Mouse (Mus musculus): Measurements from ENCODE around the gene Tlcd2. TPM values are rescaled to one million over a fixed set of nuclear protein-coding genes. Genes with fewer than 3 reads are reported as not detected.

Tlcd2 gene
- 10.3 and 13.4 TPM in 2 replicates for polyA plus RNA-seq (2014; fragmentation: Nextera tagmentation; extraction: Ambion mirVana)

DNA sequence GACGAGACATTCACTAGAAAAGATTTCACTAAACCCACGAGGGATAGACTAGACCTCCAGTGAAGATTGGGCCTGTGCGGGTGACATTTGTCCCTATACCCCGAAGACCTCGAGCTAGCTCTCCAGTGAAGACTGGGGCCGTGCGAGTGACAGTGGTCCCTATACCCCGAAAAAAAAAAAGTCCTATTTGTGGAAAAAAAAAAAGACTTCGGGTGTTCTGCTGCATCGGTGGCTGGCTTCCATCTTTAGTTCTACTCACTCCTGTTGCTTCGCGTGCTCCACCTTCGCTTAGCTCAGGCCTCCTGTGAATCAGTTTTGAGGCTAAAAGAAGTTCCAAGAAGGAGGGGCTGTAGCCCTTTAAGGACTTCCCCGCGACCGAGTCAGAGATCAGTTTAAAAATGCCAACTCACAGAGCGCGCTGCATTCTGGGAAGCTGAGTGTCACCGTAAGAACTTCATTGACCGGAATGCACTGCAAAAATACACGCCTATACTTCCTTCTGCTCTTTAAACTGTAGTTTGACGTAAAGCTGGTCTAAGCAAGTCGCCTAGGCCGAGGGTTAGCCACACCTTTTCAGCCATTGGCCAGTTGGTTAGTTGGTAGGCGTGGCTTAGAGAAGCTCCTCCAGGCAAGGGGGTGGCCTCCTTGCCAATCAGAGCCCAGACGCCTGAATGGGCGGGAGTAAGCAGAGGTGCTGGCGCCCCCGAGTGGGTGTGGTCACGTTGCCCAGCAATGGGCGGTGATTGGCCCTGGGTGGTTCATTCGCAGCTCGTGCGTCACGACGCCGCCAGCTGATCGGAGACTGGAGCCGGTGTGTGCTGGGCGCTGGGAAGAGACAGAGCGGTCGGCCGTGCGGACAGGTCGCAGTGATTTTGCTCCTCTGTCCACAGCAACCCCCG, at the start of gene Tlcd2:
TSS of gene Tlcd2 (plus strand) at position 872 of the 899 bp plus-strand sequence.
- peak within 1 kb of the TSS; percentile 96 for H3K9ac ChIP-seq (ENCODE audit: low read length)
- no peaks in the 10 kb centered on the region for H3K9me3 ChIP-seq (ENCODE audit: control insufficient read depth, low read length)
- under 1% methylated on average over 46 of the region's 46 CpGs for WGBS
- H3K4me1 ChIP-seq (ENCODE audit: control insufficient read depth in 2 of 2, insufficient read depth in 2 of 2, low read length in 2 of 2): peaks cover 17 to 31% of the 10 kb centered on the region in 2 experiments
- H3K27ac ChIP-seq (replicated peaks in 1 of 2; ENCODE audit: control insufficient read depth in 1 of 2, insufficient read depth in 1 of 2, low read depth in 2 of 2, low read length in 2 of 2): peak within 1 kb of the TSS; percentile 97 to 98
- peak within 1 kb of the TSS; percentile 91 for H3K4me2 ChIP-seq (ENCODE audit: low read length)
- peak; percentile 88 for ATAC-seq (ENCODE audit: insufficient number of reproducible peaks, insufficient read depth, low FRiP score, low read depth)
- no peaks in the 10 kb centered on the region for H3K27me3 ChIP-seq (ENCODE audit: control insufficient read depth, insufficient read depth, low read length)
- H3K36me3 ChIP-seq (ENCODE audit: control insufficient read depth, insufficient read depth, low read length): peaks cover 27% of the 10 kb centered on the region
- peak within 1 kb of the TSS; percentile 96 for H3K4me3 ChIP-seq (ENCODE audit: control insufficient read depth in 1 of 2, insufficient read depth in 1 of 2, low read depth in 1 of 2, low read length in 2 of 2)

DNA sequence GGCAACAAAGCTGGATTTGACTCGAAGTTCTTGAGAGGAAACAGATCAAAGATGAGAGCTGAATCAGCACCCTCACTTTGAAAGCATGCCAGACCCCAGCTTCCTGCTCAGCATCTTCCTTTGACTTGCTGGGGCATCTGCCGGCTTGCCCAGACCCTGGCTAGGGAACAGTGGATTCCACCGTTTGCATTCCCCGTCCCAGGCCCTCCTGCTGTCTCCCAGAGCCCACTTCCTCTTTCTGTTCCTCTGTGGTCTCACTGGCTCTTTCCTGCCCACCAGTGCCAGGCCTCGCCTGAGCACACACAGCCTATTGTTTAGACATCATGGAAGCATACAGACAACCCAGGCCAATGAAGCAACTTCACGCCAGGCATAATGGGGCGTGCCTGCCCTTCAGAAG, 46.4 kb upstream of the Tlcd2 start:
- Histone ChIP-seq H3K4me2 (ENCODE audit: low read length) (no peak overlapping the region), H3K9ac (ENCODE audit: low read length) (no peak overlapping the region), H3K36me3 (ENCODE audit: control insufficient read depth, insufficient read depth, low read length) (peaks cover 8% of the 10 kb centered on the region), H3K27ac (replicated peaks in 1 of 2; ENCODE audit: control insufficient read depth in 1 of 2, insufficient read depth in 1 of 2, low read depth in 2 of 2, low read length in 2 of 2) (no peak overlapping the region), H3K27me3 (ENCODE audit: control insufficient read depth, insufficient read depth, low read length) (no peaks in the 10 kb centered on the region), H3K4me1 (ENCODE audit: control insufficient read depth in 2 of 2, insufficient read depth in 2 of 2, low read length in 2 of 2) (no peaks in the 10 kb centered on the region), H3K4me3 (ENCODE audit: control insufficient read depth in 1 of 2, insufficient read depth in 1 of 2, low read depth in 1 of 2, low read length in 2 of 2) (no peak overlapping the region), H3K9me3 (ENCODE audit: control insufficient read depth, low read length) (no peaks in the 10 kb centered on the region)
- WGBS: 50% methylated on average over 7 of the region's 7 CpGs
- ATAC-seq (ENCODE audit: insufficient number of reproducible peaks, insufficient read depth, low FRiP score, low read depth): no peak

DNA sequence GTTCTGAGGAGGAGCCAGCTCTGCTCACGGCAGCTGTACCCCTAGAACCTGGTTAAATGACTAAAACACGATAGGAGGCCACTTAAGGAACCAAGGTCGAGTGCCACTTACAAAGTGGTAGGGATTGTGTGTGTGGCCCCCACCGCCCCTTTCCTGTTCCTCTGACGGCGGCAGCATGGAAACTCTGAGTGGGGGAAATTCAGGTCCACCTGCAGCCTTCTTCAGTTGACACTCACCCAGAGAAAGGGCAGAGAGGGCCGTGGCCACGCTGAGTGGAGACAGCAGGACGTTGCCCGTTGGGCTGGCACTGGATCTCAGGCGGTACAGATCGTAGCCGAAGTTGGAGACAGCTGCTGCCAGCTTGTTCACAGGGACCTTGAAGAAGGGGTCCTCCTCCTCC, 45.5 kb upstream of the Tlcd2 start:
- H3K27ac ChIP-seq (replicated peaks in 1 of 2; ENCODE audit: control insufficient read depth in 1 of 2, insufficient read depth in 1 of 2, low read depth in 2 of 2, low read length in 2 of 2): no peak overlapping the region
- H3K36me3 ChIP-seq (ENCODE audit: control insufficient read depth, insufficient read depth, low read length): no peaks in the 10 kb centered on the region
- no peaks in the 10 kb centered on the region for H3K9me3 ChIP-seq (ENCODE audit: control insufficient read depth, low read length)
- no peak overlapping the region for H3K4me2 ChIP-seq (ENCODE audit: low read length)
- 75% methylated on average over 13 of the region's 13 CpGs for WGBS
- no peak overlapping the region for H3K9ac ChIP-seq (ENCODE audit: low read length)
- H3K4me3 ChIP-seq (ENCODE audit: control insufficient read depth in 1 of 2, insufficient read depth in 1 of 2, low read depth in 1 of 2, low read length in 2 of 2): no peak overlapping the region
- H3K4me1 ChIP-seq (ENCODE audit: control insufficient read depth in 2 of 2, insufficient read depth in 2 of 2, low read length in 2 of 2): no peaks in the 10 kb centered on the region
- ATAC-seq (ENCODE audit: insufficient number of reproducible peaks, insufficient read depth, low FRiP score, low read depth): no peak
- no peaks in the 10 kb centered on the region for H3K27me3 ChIP-seq (ENCODE audit: control insufficient read depth, insufficient read depth, low read length)

DNA sequence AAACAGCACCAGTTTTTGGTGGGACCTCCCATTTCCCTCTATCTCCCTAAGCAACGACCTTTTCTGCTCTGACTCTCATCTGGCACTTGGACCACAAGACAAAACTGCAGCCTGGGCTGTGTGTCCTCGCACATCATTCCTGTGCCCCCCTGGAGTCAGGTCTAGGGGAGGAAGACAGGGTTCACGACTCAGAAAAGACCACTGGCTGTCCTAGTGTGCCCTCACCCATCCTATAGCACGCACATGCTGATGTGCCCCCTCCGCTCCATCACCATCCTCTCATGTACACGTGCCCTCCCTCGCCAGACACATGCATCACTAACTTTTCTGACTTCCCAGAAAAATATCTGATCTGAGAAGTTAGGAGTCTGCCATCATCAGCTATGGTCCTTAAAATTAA, 41.5 kb upstream of the Tlcd2 start:
- no peak for ATAC-seq (ENCODE audit: insufficient number of reproducible peaks, insufficient read depth, low FRiP score, low read depth)
- no peak overlapping the region for H3K9ac ChIP-seq (ENCODE audit: low read length)
- no peak overlapping the region for H3K4me3 ChIP-seq (ENCODE audit: control insufficient read depth in 1 of 2, insufficient read depth in 1 of 2, low read depth in 1 of 2, low read length in 2 of 2)
- WGBS: 76% methylated on average over 7 of the region's 7 CpGs
- peaks cover 4 to 8% of the 10 kb centered on the region in 2 experiments; a peak in 1 of 4 replicates for H3K4me1 ChIP-seq (ENCODE audit: control insufficient read depth in 2 of 2, insufficient read depth in 2 of 2, low read length in 2 of 2)
- H3K27me3 ChIP-seq (ENCODE audit: control insufficient read depth, insufficient read depth, low read length): no peaks in the 10 kb centered on the region
- no peak overlapping the region for H3K27ac ChIP-seq (replicated peaks in 1 of 2; ENCODE audit: control insufficient read depth in 1 of 2, insufficient read depth in 1 of 2, low read depth in 2 of 2, low read length in 2 of 2)
- H3K9me3 ChIP-seq (ENCODE audit: control insufficient read depth, low read length): no peaks in the 10 kb centered on the region
- H3K36me3 ChIP-seq (ENCODE audit: control insufficient read depth, insufficient read depth, low read length): no peaks in the 10 kb centered on the region
- H3K4me2 ChIP-seq (ENCODE audit: low read length): no peak overlapping the region

DNA sequence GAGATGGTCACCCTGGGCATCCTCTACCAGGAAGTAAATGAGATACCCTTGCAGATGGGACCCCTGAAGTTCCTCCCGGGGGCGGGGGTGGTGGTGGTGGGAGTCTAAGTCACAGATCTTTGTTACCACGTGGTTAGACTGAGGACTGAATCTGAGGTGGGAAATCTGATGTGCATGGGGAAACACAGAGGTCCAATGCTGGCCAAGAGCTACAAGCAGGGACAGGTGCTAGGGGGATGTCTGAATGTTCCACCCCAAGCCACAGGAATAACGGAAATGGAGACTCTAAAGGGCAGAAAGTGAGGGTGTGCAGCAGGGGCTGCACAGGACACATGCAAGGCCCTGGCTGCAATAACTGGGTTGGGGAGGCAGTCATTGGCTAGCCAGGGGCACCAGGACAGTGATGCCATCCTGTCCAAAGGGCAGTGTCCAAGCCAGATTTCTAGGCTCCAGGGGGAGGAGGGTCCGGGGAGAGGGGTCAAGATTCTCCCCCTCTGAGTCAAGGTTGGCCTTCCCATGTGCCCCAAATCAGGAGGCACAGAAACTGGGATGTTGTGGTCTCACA, 40.6 kb upstream of the Tlcd2 start:
- WGBS: 68% methylated on average over 5 of the region's 5 CpGs
- ATAC-seq (ENCODE audit: insufficient number of reproducible peaks, insufficient read depth, low FRiP score, low read depth): no peak
- H3K4me3 ChIP-seq (ENCODE audit: control insufficient read depth in 1 of 2, insufficient read depth in 1 of 2, low read depth in 1 of 2, low read length in 2 of 2): no peak overlapping the region
- H3K9me3 ChIP-seq (ENCODE audit: control insufficient read depth, low read length): no peaks in the 10 kb centered on the region
- no peak overlapping the region for H3K4me2 ChIP-seq (ENCODE audit: low read length)
- no peak overlapping the region for H3K9ac ChIP-seq (ENCODE audit: low read length)
- H3K36me3 ChIP-seq (ENCODE audit: control insufficient read depth, insufficient read depth, low read length): no peaks in the 10 kb centered on the region
- peaks cover 4 to 8% of the 10 kb centered on the region in 2 experiments; a peak in 1 of 4 replicates for H3K4me1 ChIP-seq (ENCODE audit: control insufficient read depth in 2 of 2, insufficient read depth in 2 of 2, low read length in 2 of 2)
- H3K27ac ChIP-seq (replicated peaks in 1 of 2; ENCODE audit: control insufficient read depth in 1 of 2, insufficient read depth in 1 of 2, low read depth in 2 of 2, low read length in 2 of 2): no peak overlapping the region
- H3K27me3 ChIP-seq (ENCODE audit: control insufficient read depth, insufficient read depth, low read length): no peaks in the 10 kb centered on the region

DNA sequence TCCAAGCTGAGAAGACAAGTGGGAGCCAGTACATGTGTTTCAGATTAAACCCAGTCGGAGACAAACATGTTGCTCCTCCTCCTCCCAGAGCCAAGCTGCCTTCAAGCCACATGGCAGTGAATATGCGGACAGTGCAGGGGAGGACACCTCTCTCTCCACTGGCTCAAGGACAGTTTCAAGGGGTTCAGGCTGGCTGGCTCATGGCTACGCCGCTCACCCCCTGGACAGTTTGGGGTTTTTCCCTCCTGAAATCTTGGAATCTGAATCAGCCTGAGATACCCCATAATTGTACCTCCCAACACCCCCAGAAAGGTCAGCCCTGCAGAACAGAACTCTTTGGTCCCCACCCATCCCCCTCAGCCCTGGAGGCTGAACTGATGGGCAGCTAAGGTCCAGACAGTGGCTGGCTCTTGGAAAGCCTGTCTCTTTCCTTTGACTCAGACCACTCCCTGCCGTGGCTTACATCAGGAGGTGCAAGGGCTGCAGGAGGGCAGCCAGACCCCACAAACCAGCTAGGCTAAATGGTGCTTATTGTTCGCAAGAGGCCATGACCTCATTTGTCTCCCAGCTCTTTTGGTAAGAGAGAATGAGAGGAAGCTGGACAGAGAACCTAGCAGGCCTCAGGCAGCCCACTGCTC, 40.0 kb upstream of the Tlcd2 start:
- no peaks in the 10 kb centered on the region for H3K9me3 ChIP-seq (ENCODE audit: control insufficient read depth, low read length)

DNA sequence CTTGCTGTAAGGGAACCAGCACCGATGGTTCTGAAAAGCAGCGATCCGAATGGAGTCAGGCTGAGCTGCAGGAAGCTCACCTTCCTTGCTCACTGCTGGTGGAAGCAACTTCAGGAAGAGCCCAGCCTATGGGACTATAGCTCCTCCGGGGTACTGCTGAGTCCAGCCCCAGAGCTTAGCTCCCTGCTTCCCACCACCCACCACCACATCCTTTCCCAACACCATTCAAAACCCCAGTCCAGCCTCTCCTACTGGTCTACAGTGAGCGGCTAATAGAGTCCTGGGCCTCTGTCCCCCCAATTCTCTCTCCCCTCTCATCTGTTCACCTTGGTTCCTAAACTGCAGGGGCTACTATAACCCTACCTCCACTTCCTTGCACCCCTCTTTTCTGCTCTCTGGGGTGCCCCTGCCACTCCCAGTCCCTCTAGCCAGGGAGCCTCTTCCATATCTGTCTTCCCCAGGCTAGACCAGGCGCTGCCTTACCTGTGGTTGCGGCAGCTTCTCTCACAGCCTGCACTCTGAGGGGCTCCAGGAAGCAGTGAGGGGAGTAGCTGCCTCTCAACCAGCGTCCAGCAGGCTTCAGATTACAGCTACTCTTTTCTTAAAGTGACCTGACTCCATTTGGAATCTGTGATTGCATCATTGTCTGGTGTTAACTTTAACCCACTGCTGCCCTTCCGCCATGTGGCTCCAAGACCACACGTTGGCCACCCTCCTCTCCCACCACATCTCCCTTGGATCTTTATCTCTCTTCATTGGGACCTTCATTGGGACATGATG, 39.3 kb upstream of the Tlcd2 start, which contains the start of gene Serpinf1:
TSS of gene Serpinf1 (minus strand) at position 689 of the 780 bp plus-strand sequence.
- peaks cover 4 to 8% of the 10 kb centered on the region in 2 experiments; a peak in 1 of 4 replicates for H3K4me1 ChIP-seq (ENCODE audit: control insufficient read depth in 2 of 2, insufficient read depth in 2 of 2, low read length in 2 of 2)
- H3K4me3 ChIP-seq (ENCODE audit: control insufficient read depth in 1 of 2, insufficient read depth in 1 of 2, low read depth in 1 of 2, low read length in 2 of 2): peak within 1 kb of the TSS; percentile 22 to 40
- peak within 1 kb of the TSS; percentile 38 for H3K4me2 ChIP-seq (ENCODE audit: low read length)
- 46% methylated on average over 10 of the region's 10 CpGs for WGBS
- H3K27ac ChIP-seq (replicated peaks in 1 of 2; ENCODE audit: control insufficient read depth in 1 of 2, insufficient read depth in 1 of 2, low read depth in 2 of 2, low read length in 2 of 2): no peak within 1 kb of the TSS
- H3K36me3 ChIP-seq (ENCODE audit: control insufficient read depth, insufficient read depth, low read length): no peaks in the 10 kb centered on the region
- no peak for ATAC-seq (ENCODE audit: insufficient number of reproducible peaks, insufficient read depth, low FRiP score, low read depth)
- H3K9me3 ChIP-seq (ENCODE audit: control insufficient read depth, low read length): no peaks in the 10 kb centered on the region
- H3K27me3 ChIP-seq (ENCODE audit: control insufficient read depth, insufficient read depth, low read length): no peaks in the 10 kb centered on the region
- peak within 1 kb of the TSS; percentile 54 for H3K9ac ChIP-seq (ENCODE audit: low read length)

More for the DNA sequence above, 40.0 kb upstream of the Tlcd2 start:
- Histone ChIP-seq H3K27me3 (ENCODE audit: control insufficient read depth, insufficient read depth, low read length) (no peaks in the 10 kb centered on the region), H3K4me2 (ENCODE audit: low read length) (peak overlapping the region; percentile 38), H3K4me3 (ENCODE audit: control insufficient read depth in 1 of 2, insufficient read depth in 1 of 2, low read depth in 1 of 2, low read length in 2 of 2) (peak overlapping the region; percentile 22 to 40), H3K36me3 (ENCODE audit: control insufficient read depth, insufficient read depth, low read length) (no peaks in the 10 kb centered on the region), H3K27ac (replicated peaks in 1 of 2; ENCODE audit: control insufficient read depth in 1 of 2, insufficient read depth in 1 of 2, low read depth in 2 of 2, low read length in 2 of 2) (no peak overlapping the region), H3K4me1 (ENCODE audit: control insufficient read depth in 2 of 2, insufficient read depth in 2 of 2, low read length in 2 of 2) (peaks cover 4 to 8% of the 10 kb centered on the region in 2 experiments; a peak in 1 of 4 replicates), H3K9ac (ENCODE audit: low read length) (peak overlapping the region; percentile 54; the same call in 1 of the 2 replicates)
- 53% methylated on average over 6 of the region's 6 CpGs for WGBS
- ATAC-seq (ENCODE audit: insufficient number of reproducible peaks, insufficient read depth, low FRiP score, low read depth): no peak
